Mouse (Mus musculus) testis, postnatal 10 days (tissue): ENCODE results near the gene Tpr.

Source experiments
- DNase-seq: peaks from one replicate; pipeline ENCODE4 v3.0.0; 2021; ENCODE audit warnings: low spot score

Tpr gene

DNA sequence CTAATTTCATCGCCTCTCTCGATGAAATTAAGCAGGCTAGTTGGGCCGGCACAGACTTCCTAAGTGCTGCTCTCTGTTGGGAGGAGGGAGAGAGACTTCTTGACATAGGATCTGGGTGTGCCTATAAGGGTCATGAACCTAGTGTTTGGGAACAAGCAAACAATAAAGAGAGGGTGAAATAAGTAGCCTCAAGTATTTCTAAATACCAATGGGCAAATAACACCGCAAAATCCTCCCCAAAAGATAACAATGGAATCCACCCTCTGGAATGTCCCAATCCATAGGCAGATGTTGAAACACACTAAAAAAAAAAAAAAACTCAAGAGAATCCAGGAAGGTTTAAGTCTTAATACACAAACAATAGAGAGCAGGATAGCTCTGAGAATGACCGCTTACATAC, 70.4 kb downstream of the Tpr start:
- no peak for DNase-seq

DNA sequence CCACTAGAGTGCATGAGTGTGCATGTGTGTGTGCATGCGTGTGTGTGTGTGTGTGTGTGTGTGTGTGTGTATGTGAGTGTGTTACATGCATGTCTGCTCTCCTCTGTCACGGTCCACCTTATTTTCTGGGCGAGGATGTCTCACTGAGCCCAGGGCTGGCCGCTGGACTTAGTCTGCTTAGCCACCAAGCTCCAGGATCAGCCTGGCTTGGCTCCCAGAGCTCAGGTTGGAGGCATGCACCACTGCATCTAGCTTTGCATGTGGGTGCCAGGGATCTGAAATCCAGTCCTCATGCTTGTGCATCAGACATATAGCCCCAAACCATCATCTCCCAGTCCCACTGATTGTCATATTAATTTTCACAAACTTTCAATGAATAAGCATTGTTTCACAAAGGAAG, 71.1 kb downstream of the Tpr start:
- DNase-seq = no peak

DNA sequence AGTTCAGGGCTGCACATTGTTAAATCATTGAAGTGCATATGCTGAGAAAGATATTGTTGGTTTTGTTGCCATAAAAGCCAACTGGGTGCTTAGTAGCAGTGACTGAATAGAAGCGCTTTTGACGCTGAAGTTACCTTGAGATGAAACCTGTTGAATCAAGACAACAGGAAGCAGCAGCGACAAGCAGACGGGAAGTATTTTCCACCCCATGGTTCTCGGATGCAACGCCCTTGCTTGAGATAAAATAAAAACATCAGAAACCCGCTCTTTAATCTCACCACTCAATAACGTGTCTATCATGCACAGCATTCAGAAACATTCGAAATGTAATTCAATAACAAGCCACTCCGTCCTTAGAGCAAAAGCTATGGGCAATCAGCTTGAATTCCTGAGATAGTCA, 72.7 kb downstream of the Tpr start:
- DNase-seq = no peak

DNA sequence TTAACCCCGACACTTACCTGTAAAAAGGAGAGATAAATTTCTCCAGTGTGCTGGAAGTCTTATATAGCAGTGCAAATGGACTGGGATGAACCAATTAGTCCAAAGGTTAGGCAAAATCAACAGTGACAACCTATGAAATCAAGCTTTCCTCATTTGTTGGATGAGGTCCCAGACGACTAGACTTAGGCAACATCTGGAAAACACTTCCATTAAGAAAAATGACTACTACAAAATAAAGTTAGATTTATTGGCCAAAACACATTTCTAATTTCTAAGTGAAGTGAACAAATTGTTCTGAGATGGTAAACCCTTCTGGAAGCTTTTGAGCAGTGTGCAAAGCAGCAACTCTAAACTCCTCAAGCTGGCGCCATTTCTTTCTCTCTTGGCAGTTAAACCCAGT, 73.5 kb downstream of the Tpr start, which contains the start of gene Prg4:
Prg4 (minus strand) TSS at position 34 of the 400 bp plus-strand sequence.
- DNase-seq = no peak

DNA sequence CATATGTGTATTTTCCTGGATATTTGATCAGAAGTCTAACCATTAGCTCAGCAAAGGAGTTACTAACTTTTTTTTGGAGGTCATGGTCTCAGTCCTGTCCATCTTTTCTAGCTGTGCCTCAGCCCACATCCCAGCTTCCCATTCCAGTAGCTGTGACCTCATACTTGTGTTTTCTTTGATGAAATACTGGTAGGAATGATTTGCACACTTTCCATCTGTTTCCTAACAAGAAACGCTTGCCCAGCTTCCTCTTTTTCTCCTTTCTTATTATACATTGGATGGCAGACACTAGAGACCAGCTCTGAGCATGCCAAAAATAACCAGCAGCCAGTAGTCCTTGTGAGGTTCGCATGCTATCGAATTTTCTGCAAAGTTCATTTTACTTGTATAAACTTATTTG, 77.4 kb downstream of the Tpr start:
- no peak for DNase-seq

DNA sequence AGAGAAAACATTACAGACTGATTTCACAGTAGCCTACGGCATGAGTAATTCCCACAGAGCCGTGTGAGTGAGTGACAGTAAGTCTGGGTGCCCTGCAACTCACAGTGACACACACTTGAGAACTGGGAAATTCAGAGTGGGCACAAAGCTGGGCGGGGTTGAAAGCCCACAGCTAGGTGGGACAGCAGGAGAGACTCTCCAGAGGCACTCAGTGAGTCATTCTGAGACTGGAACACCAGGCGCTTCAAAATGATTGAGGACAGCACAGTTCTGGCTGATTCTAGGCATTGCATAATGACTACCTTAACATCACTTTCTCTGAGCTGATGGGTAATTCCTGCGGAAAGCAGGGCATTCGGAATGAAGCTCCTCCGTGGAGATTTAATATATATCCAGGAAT, 79.9 kb downstream of the Tpr start:
- DNase-seq = no peak

DNA sequence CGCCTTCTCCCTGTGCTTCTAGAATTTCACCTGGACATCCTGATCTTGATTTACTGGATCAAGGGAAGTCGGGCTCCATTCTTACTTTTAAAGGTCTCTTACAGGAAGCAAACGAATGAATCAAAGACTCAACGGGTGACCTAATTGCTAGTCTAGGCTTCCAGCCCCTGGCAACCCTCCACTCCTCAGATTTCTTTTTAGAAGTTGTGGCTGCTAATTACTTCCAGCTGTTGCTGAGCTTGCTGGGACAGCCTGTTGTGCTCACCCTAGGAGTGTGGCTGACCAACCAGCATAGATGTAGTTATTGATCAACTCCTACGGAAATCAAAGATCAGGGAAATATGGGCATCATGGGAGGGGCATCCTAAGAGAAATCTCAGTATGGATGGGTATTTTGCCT, 88.0 kb downstream of the Tpr start:
- no peak for DNase-seq

DNA sequence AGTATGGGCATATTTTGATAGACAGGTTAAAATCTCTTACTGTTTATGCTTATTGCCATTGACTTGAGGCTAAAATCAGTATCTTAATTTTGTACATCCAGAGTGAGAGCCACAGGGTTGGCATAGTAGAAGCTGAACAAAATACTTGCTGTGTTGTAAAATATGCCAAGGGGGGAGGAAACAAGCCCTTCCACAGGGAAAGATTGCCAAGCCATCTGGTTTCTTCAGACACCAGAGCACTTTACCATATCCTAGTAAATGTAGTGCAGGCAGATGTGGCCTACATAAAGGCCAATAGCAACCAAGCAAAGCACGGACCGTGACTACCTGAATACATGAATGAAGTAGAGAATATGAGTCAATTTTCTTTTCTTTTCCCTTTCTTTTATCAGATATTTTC, 96.5 kb downstream of the Tpr start:
- DNase-seq = no peak

DNA sequence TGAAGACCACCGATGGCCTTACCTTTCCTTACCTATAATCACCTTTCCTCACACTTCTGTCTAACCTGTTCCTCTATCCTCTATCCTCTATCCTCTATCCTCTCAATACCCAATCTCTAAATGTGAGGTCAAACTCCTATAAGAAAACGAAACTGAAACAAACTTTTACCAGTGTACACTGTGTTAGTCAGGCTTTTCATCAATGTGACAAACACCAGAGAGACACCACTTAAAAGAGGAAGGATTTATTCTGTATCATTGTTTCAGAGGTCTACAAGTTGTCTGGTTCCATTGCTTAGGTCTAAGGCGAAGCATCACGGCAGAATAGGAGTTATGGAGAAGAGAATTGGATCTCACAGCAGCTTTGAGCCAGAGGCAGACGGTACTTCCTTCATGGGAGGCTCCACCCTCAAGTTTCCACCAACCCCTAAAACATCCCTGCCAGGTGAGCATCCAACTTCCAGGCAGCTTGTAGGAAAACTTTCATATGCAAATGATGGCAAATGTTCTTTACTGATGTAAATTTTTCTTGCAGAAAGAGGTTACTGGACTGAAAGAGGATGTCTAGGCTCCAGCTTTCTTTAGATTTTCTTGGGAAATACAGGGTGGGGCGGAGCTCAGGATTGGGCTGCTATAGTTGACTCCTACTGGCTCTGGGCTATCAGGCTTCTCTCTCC, 104.1 kb downstream of the Tpr start:
- DNase-seq = no peak

DNA sequence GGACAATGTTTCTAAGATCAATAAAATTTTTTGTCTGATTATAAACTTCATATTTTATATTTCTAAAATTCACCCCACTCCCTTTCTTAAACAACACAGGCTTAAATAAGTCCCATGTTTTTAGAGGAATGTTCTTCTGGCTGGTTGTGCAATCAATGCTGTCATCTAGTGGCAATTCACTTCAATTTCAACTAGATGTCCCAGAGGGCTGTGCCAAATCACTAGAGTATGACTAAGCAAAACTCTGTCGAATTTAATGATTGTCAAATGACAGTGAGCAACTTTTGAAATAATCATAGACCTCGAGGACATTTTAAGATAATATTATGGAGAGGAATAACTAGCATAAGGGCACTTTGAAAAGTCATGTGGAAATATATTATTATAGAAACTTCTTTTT, 105.1 kb downstream of the Tpr start:
- no peak for DNase-seq

DNA sequence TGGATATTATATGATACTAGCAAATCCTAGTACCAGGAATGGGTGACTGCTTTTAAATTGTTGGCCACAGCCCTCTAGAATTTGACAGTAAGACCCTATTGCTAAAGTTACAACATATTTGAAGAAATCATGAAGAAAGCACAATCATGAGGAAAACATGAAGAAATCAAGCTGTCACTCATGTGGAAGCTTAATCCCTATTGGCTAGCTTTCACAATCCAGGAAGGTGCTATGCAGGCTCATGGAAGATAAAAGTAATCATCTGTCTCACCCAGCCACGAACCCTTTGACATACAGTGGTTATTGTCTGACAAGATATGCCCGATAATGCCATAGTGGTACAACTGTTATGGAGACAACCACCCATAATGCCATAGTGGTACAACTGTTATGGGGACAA, 105.5 kb downstream of the Tpr start:
- DNase-seq = no peak
